Mouse (Mus musculus): ENCODE measurements around the gene Suv39h1. TPM values are rescaled to one million over a fixed set of nuclear protein-coding genes. Genes with fewer than 3 reads are reported as not detected.

Gene Suv39h1
- polyA plus RNA-seq (2012; rRNA removed) = 56.8 and 78.2 TPM in 2 replicates

DNA sequence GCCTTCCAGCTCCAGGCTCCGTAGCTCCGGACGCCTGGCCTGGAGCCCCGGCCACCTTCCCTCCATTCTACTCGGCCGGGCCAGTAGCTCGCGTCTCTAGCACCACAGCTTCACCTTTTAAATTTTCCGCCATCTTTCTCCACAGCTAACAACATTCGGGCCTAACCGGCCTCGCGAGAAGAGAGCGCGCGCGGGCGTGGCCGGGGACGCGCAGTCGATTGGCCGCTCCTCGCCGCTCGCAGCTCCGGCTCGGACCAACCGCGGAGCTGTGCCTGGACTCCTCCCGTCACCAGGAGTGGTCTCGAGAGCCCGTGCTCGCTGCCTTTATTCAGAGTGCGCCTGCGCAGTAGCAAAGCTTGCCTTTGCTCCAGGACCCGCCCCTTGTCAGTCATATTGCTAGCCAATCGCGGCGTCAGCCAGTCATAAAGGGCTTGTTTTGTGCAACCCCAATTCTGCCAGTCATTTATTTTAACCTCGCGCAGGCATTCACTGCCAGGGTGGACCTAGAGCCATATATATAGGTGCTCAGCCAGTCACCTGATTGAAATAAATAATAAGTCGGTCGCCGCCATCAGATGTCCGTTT is at the start of gene Suv39h1:
Suv39h1 (minus strand) TSS at position 331 of the 585 bp plus-strand sequence.

GRCm38 (mm10) chrX:8090346-8090953 is 15.9 kb upstream of the Suv39h1 start, which contains the start of gene Was:
Was (minus strand) TSS chrX:8090498.

DNA sequence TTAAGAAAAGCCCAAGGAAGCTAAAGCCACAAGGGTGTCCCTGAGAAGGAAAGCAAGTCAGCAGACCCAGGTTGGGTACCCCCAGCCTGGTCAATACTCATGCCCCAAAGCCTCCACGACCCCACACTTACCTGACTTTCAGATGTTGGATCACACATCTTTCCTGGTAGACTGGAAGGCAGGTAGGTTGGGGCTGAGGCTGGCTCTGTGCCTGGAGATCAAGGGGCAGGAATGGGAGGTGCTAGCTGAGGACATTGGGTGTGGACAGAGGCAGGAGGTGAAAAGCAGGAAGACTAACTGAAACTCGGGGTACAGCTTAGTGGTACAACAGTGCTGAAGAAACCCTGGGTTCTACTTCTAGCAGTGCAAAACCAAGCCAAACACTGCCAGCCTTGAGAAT is 56.3 kb downstream of the Suv39h1 start, which contains the start of gene Glod5:
Glod5 (minus strand) TSS at position 207 of the 400 bp plus-strand sequence.

Other genes with a start within 250 kb of the Suv39h1 start
- 43.7 and 56.6 TPM in 2 replicates for gene Otud5, start 233.4 kb downstream of the Suv39h1 start, polyA plus RNA-seq (2012; rRNA removed)
- 11.3 and 13.8 TPM in 2 replicates for gene Pim2, start 196.5 kb downstream of the Suv39h1 start, polyA plus RNA-seq (2012; rRNA removed)
- gene Slc35a2, start 190.7 kb downstream of the Suv39h1 start, polyA plus RNA-seq (2012; rRNA removed) = 15.1 and 29.0 TPM in 2 replicates
- 167 and 254 TPM in 2 replicates for gene Pqbp1, start 175.5 kb downstream of the Suv39h1 start, polyA plus RNA-seq (2012; rRNA removed)
- 52.5 and 81.8 TPM in 2 replicates for gene Timm17b, start 175.4 kb downstream of the Suv39h1 start, polyA plus RNA-seq (2012; rRNA removed)
- gene Gm10491, start 166.9 kb downstream of the Suv39h1 start, polyA plus RNA-seq (2012; rRNA removed) = not detected in 2 replicates
- gene Gm10490, start 165.2 kb downstream of the Suv39h1 start, polyA plus RNA-seq (2012; rRNA removed) = 0.29 TPM in 1 of 2 replicates, not detected in the other
- gene Pcsk1n, start 154.9 kb downstream of the Suv39h1 start, polyA plus RNA-seq (2012; rRNA removed) = 14.0 and 40.0 TPM in 2 replicates
- gene Eras, start 146.2 kb downstream of the Suv39h1 start, polyA plus RNA-seq (2012; rRNA removed) = 0.07 and 0.11 TPM in 2 replicates
- 88.1 and 106 TPM in 2 replicates for gene Hdac6, start 126.9 kb downstream of the Suv39h1 start, polyA plus RNA-seq (2012; rRNA removed)
- 9.1 and 11.0 TPM in 2 replicates for gene Gata1, start 96.7 kb downstream of the Suv39h1 start, polyA plus RNA-seq (2012; rRNA removed)
- 0.19 TPM in 1 of 2 replicates, not detected in the other for gene Glod5, start 56.3 kb downstream of the Suv39h1 start, polyA plus RNA-seq (2012; rRNA removed)
- gene Was, start 15.7 kb upstream of the Suv39h1 start, polyA plus RNA-seq (2012; rRNA removed) = 1.7 and 1.8 TPM in 2 replicates
- gene Wdr13, start 58.1 kb upstream of the Suv39h1 start, polyA plus RNA-seq (2012; rRNA removed) = 85.7 and 88.6 TPM in 2 replicates
- gene Rbm3, start 71.1 kb upstream of the Suv39h1 start, polyA plus RNA-seq (2012; rRNA removed) = 596 and 658 TPM in 2 replicates
- gene Tbc1d25, start 101.4 kb upstream of the Suv39h1 start, polyA plus RNA-seq (2012; rRNA removed) = 10.1 and 13.4 TPM in 2 replicates
- gene Ebp, start 118.8 kb upstream of the Suv39h1 start, polyA plus RNA-seq (2012; rRNA removed) = 15.4 and 22.9 TPM in 2 replicates
- 18.3 and 35.3 TPM in 2 replicates for gene Porcn, start 131.8 kb upstream of the Suv39h1 start, polyA plus RNA-seq (2012; rRNA removed)
- gene Ftsj1, start 177.6 kb upstream of the Suv39h1 start, polyA plus RNA-seq (2012; rRNA removed) = 33.4 and 40.6 TPM in 2 replicates
- 7.4 and 7.7 TPM in 2 replicates for gene Slc38a5, start 196.4 kb upstream of the Suv39h1 start, polyA plus RNA-seq (2012; rRNA removed)

Data from central nervous system, embryonic 11.5 days (tissue).